Mouse (Mus musculus): ENCODE measurements around the gene Daxx. TPM values are rescaled to one million over a fixed set of nuclear protein-coding genes. Genes with fewer than 3 reads are reported as not detected.

Gene Daxx
- polyA plus RNA-seq, 1 experiment from 2014 or later, result 79.3 TPM

GRCm38 (mm10) chr17:33956336-33956735, 47.1 kb downstream of the Daxx start:
- H3K27ac ChIP-seq, result peak overlapping the region; percentile 89; the same call in 1 of the 2 replicates
- peak overlapping the region; percentile 54 for H3K9ac ChIP-seq (replicated peaks)
- H3K36me3 ChIP-seq, result peaks cover 63% of the 10 kb centered on the region
- H3K4me1 ChIP-seq (replicated peaks), result peaks cover 50% of the 10 kb centered on the region
- H3K27me3 ChIP-seq, result no peaks in the 10 kb centered on the region
- no peak for ATAC-seq (ENCODE audit: insufficient number of reproducible peaks, insufficient read depth, low FRiP score, low TSS enrichment, low read depth)
- WGBS, result 8% methylated on average over 10 of the region's 10 CpGs
- peak overlapping the region; percentile 95 for H3K4me3 ChIP-seq (replicated peaks)
- H3K9me3 ChIP-seq, result no peaks in the 10 kb centered on the region
- H3K4me2 ChIP-seq, result peak overlapping the region; percentile 99

GRCm38 (mm10) chr17:33957493-33957892, 48.3 kb downstream of the Daxx start:
- H3K4me1 ChIP-seq (replicated peaks), result peaks cover 39% of the 10 kb centered on the region
- H3K9me3 ChIP-seq, result no peaks in the 10 kb centered on the region
- no peak overlapping the region for H3K4me3 ChIP-seq (replicated peaks)
- H3K27me3 ChIP-seq, result no peaks in the 10 kb centered on the region
- WGBS, result 52% methylated on average over 6 of the region's 6 CpGs
- H3K9ac ChIP-seq (replicated peaks), result no peak overlapping the region
- H3K36me3 ChIP-seq, result peaks cover 63% of the 10 kb centered on the region
- no peak overlapping the region for H3K4me2 ChIP-seq
- ATAC-seq (ENCODE audit: insufficient number of reproducible peaks, insufficient read depth, low FRiP score, low TSS enrichment, low read depth), result no peak
- no peak overlapping the region for H3K27ac ChIP-seq

DNA sequence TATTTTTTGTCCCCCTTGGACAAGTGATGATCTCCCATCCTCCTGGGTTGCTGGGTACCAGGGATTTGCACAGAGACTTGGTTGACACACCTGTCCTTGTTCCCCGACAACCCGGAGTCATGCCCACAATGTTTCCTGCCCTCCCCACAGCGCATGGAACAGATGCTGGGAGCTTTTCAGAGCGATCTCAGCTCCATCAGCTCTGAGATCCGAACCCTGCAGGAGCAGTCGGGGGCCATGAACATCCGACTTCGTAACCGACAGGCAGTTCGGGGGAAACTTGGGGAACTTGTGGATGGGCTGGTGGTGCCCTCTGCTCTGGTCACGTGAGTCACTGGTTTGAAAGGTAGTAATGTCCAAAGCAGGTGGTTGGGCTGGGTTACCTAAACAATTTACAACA, 49.2 kb downstream of the Daxx start:
- Histone ChIP-seq H3K4me3 (replicated peaks) (no peak overlapping the region), H3K27ac (no peak overlapping the region), H3K36me3 (peaks cover 63% of the 10 kb centered on the region), H3K4me1 (replicated peaks) (peaks cover 29% of the 10 kb centered on the region), H3K27me3 (no peaks in the 10 kb centered on the region), H3K9me3 (no peaks in the 10 kb centered on the region), H3K9ac (replicated peaks) (no peak overlapping the region), H3K4me2 (no peak overlapping the region)
- no peak for ATAC-seq (ENCODE audit: insufficient number of reproducible peaks, insufficient read depth, low FRiP score, low TSS enrichment, low read depth)
- WGBS, result 91% methylated on average over 11 of the region's 11 CpGs

GRCm38 (mm10) chr17:33959135-33959534, 49.9 kb downstream of the Daxx start:
- H3K27me3 ChIP-seq, result no peaks in the 10 kb centered on the region
- peaks cover 63% of the 10 kb centered on the region for H3K36me3 ChIP-seq
- no peak overlapping the region for H3K9ac ChIP-seq (replicated peaks)
- no peaks in the 10 kb centered on the region for H3K9me3 ChIP-seq
- H3K4me3 ChIP-seq (replicated peaks), result no peak overlapping the region
- WGBS, result 95% methylated on average over 13 of the region's 13 CpGs
- H3K4me2 ChIP-seq, result no peak overlapping the region
- no peak for ATAC-seq (ENCODE audit: insufficient number of reproducible peaks, insufficient read depth, low FRiP score, low TSS enrichment, low read depth)
- H3K27ac ChIP-seq, result no peak overlapping the region
- peaks cover 22% of the 10 kb centered on the region for H3K4me1 ChIP-seq (replicated peaks)

DNA sequence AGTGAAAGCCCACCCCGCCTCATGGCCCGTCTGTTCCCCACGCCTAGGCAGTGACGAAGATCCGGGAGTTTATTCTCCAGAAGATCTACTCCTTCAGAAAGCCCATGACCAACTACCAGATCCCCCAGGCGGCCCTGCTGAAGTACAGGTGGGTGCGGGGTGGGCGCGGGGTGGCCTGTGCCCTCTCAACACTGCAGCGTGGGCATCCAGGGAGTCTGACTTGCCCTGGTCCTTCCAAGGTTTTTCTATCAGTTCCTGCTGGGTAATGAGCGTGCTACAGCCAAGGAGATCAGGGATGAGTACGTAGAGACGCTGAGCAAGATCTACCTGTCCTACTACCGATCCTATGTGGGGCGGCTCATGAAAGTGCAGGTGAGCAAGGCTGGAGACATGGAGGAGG, 50.7 kb downstream of the Daxx start:
- no peak overlapping the region for H3K4me3 ChIP-seq (replicated peaks)
- no peak overlapping the region for H3K4me2 ChIP-seq
- 92% methylated on average over 15 of the region's 15 CpGs for WGBS
- H3K9me3 ChIP-seq, result no peaks in the 10 kb centered on the region
- no peaks in the 10 kb centered on the region for H3K27me3 ChIP-seq
- H3K27ac ChIP-seq, result no peak overlapping the region
- peaks cover 62% of the 10 kb centered on the region for H3K36me3 ChIP-seq
- no peak for ATAC-seq (ENCODE audit: insufficient number of reproducible peaks, insufficient read depth, low FRiP score, low TSS enrichment, low read depth)
- peaks cover 15% of the 10 kb centered on the region for H3K4me1 ChIP-seq (replicated peaks)
- no peak overlapping the region for H3K9ac ChIP-seq (replicated peaks)

- Histone ChIP-seq H3K27ac (no peak overlapping the region), H3K9ac (replicated peaks) (no peak overlapping the region), H3K36me3 (peaks cover 83% of the 10 kb centered on the region), H3K9me3 (no peaks in the 10 kb centered on the region), H3K4me2 (no peak overlapping the region), H3K27me3 (no peaks in the 10 kb centered on the region), H3K4me3 (replicated peaks) (no peak overlapping the region), H3K4me1 (replicated peaks) (peaks cover 2% of the 10 kb centered on the region; the same call in 1 of the 2 replicates)
- ATAC-seq (ENCODE audit: insufficient number of reproducible peaks, insufficient read depth, low FRiP score, low TSS enrichment, low read depth), result no peak
- 90% methylated on average over 7 of the region's 7 CpGs for WGBS
These were observed 53.7 kb downstream of the Daxx start for GRCm38 (mm10) chr17:33962876-33963275.

Small RNA genes lying within 50 kb of the gene (microRNA-seq; reads per million reads assigned to microRNA genes)
- not detected for gene Gm27740

Other genes with a start within 250 kb of the Daxx start
- gene Hnrnpm, start 222.6 kb upstream of the Daxx start, polyA plus RNA-seq (2016; fragmentation: Nextera tagmentation; extraction: Ambion mirVana), result 477 and 517 TPM in 2 replicates
- gene March2, start 190.7 kb upstream of the Daxx start, polyA plus RNA-seq (2016; fragmentation: Nextera tagmentation; extraction: Ambion mirVana), result 39.1 and 39.4 TPM in 2 replicates
- 335 and 351 TPM in 2 replicates for gene Rab11b, start 148.9 kb upstream of the Daxx start, polyA plus RNA-seq (2016; fragmentation: Nextera tagmentation; extraction: Ambion mirVana)
- 43.2 and 43.7 TPM in 2 replicates for gene Angptl4, start 127.6 kb upstream of the Daxx start, polyA plus RNA-seq (2016; fragmentation: Nextera tagmentation; extraction: Ambion mirVana)
- 28.1 and 28.7 TPM in 2 replicates for gene Kank3, start 98.9 kb upstream of the Daxx start, polyA plus RNA-seq (2016; fragmentation: Nextera tagmentation; extraction: Ambion mirVana)
- 1,001 and 1,020 TPM in 2 replicates for gene Rps28, start 84.9 kb upstream of the Daxx start, polyA plus RNA-seq (2016; fragmentation: Nextera tagmentation; extraction: Ambion mirVana)
- gene Ndufa7, start 84.8 kb upstream of the Daxx start, polyA plus RNA-seq (2016; fragmentation: Nextera tagmentation; extraction: Ambion mirVana), result 458 and 462 TPM in 2 replicates
- gene Cd320, start 66.3 kb upstream of the Daxx start, polyA plus RNA-seq (2016; fragmentation: Nextera tagmentation; extraction: Ambion mirVana), result 66.4 and 73.9 TPM in 2 replicates
- gene Gm7029, start 35.6 kb upstream of the Daxx start, polyA plus RNA-seq (2016; fragmentation: Nextera tagmentation; extraction: Ambion mirVana), result not detected in 2 replicates
- 6.6 and 7.6 TPM in 2 replicates for gene Kifc1, start 18.8 kb upstream of the Daxx start, polyA plus RNA-seq (2016; fragmentation: Nextera tagmentation; extraction: Ambion mirVana)
- gene Platr17, start 4.3 kb upstream of the Daxx start, polyA plus RNA-seq (2016; fragmentation: Nextera tagmentation; extraction: Ambion mirVana), result 0.46 and 1.1 TPM in 2 replicates
- 21.5 and 23.5 TPM in 2 replicates for gene Tapbp, start 6.5 kb downstream of the Daxx start, polyA plus RNA-seq (2016; fragmentation: Nextera tagmentation; extraction: Ambion mirVana)
- 21.8 and 22.4 TPM in 2 replicates for gene Zbtb22, start 6.5 kb downstream of the Daxx start, polyA plus RNA-seq (2016; fragmentation: Nextera tagmentation; extraction: Ambion mirVana)
- gene Rgl2, start 20.1 kb downstream of the Daxx start, polyA plus RNA-seq (2016; fragmentation: Nextera tagmentation; extraction: Ambion mirVana), result 61.3 and 64.2 TPM in 2 replicates
- 180 and 186 TPM in 2 replicates for gene Pfdn6, start 30.9 kb downstream of the Daxx start, polyA plus RNA-seq (2016; fragmentation: Nextera tagmentation; extraction: Ambion mirVana)
- gene Wdr46, start 31.2 kb downstream of the Daxx start, polyA plus RNA-seq (2016; fragmentation: Nextera tagmentation; extraction: Ambion mirVana), result 45.5 and 45.8 TPM in 2 replicates
- 5.0 and 6.8 TPM in 2 replicates for gene B3galt4, start 42.1 kb downstream of the Daxx start, polyA plus RNA-seq (2016; fragmentation: Nextera tagmentation; extraction: Ambion mirVana)
- 53.3 and 55.0 TPM in 2 replicates for gene Vps52, start 46.4 kb downstream of the Daxx start, polyA plus RNA-seq (2016; fragmentation: Nextera tagmentation; extraction: Ambion mirVana)
- 1,388 and 1,510 TPM in 2 replicates for gene Rps18, start 46.6 kb downstream of the Daxx start, polyA plus RNA-seq (2016; fragmentation: Nextera tagmentation; extraction: Ambion mirVana)
- gene H2-K1, start 90.9 kb downstream of the Daxx start, polyA plus RNA-seq (2016; fragmentation: Nextera tagmentation; extraction: Ambion mirVana), result 4.5 and 5.0 TPM in 2 replicates
- gene Ring1, start 115.3 kb downstream of the Daxx start, polyA plus RNA-seq (2016; fragmentation: Nextera tagmentation; extraction: Ambion mirVana), result 21.6 and 25.3 TPM in 2 replicates
- 54.4 and 56.8 TPM in 2 replicates for gene H2-Ke6, start 118.6 kb downstream of the Daxx start, polyA plus RNA-seq (2016; fragmentation: Nextera tagmentation; extraction: Ambion mirVana)
- 179 and 191 TPM in 2 replicates for gene Slc39a7, start 122.3 kb downstream of the Daxx start, polyA plus RNA-seq (2016; fragmentation: Nextera tagmentation; extraction: Ambion mirVana)
- gene Rxrb, start 122.4 kb downstream of the Daxx start, polyA plus RNA-seq (2016; fragmentation: Nextera tagmentation; extraction: Ambion mirVana), result 64.3 and 64.4 TPM in 2 replicates
- gene Col11a2, start 130.0 kb downstream of the Daxx start, polyA plus RNA-seq (2016; fragmentation: Nextera tagmentation; extraction: Ambion mirVana), result 17.5 and 31.9 TPM in 2 replicates
- 0.71 and 0.86 TPM in 2 replicates for gene H2-Oa, start 182.9 kb downstream of the Daxx start, polyA plus RNA-seq (2016; fragmentation: Nextera tagmentation; extraction: Ambion mirVana)
- gene H2-DMa, start 210.1 kb downstream of the Daxx start, polyA plus RNA-seq (2016; fragmentation: Nextera tagmentation; extraction: Ambion mirVana), result 11.1 and 13.2 TPM in 2 replicates
- 129 and 134 TPM in 2 replicates for gene Brd2, start 213.2 kb downstream of the Daxx start, polyA plus RNA-seq (2016; fragmentation: Nextera tagmentation; extraction: Ambion mirVana)
- gene H2-DMb2, start 233.9 kb downstream of the Daxx start, polyA plus RNA-seq (2016; fragmentation: Nextera tagmentation; extraction: Ambion mirVana), result 0.30 and 0.32 TPM in 2 replicates
- gene H2-DMb1, start 243.7 kb downstream of the Daxx start, polyA plus RNA-seq (2016; fragmentation: Nextera tagmentation; extraction: Ambion mirVana), result 1.2 and 1.3 TPM in 2 replicates

Data from limb, embryonic 12.5 days (tissue).